In the genomic region with DNA sequence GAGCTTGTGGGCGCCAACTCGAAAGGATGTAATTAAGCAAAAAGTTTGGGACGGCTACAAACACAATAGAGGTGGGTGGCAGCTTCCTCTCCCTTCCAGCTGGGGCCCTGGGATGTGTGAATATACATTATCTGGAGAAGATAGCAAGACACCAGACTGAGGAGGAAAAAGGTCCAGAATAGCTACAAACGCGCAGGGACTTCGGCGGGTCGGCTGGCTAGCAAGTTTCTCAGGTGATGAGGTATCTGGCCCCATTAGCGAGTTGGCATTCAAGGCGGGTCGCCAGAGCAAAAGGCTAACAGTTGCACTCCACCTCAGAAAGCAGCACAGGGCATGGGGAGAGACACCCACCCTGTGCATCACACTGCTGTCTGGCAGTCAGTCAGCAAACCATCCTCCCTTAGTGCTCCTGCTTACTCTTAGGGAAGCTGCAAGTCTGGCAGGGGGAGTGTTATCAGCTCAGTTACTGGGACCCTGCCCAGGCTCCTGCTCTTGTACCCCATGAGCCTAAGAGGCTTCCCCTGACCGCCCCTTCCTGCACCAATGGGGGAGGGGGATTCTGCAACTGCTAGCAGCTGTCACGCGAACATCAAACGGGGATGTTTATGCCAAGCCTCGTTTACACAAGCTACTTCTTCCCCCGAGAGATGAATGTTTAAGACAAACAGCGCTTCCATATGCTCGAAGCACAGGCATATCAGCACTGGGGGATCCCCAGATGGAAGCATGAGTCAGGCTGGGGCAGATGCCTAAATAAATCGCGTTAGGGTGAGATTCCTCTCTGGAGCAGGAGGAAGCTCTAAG, we compare ENCODE assay signal across 10 mouse cellular contexts.
DNase-seq lines count a peak whose midpoint lies in the region; ATAC-seq and TF ChIP-seq lines count a peak whose summit lies in the region.
"Had no signal": no experiment of that assay in that cellular context is flagged by ENCODE, and none has a peak within 500 bp of the region (broad histone marks: within the 10 kb centered on the region; RNA-seq: fewer than 3 reads in every experiment).

No protein-coding gene starts in this region.

- TF ChIP-seq POLR2A in cortical plate, adult 2 months (IDR thresholded peaks at IDR 0.05; ENCODE audit: extremely low read depth, insufficient read depth, low read length), result no peak

- no peak overlapping the region for H3K4me3 ChIP-seq in cortical plate, adult 2 months (ENCODE audit: insufficient read depth, low read length)
- no peak overlapping the region for H3K4me3 ChIP-seq in layer of hippocampus, adult 2 months
- H3K4me3 ChIP-seq in neural tube, embryonic 15.5 days (replicated peaks), result no peak overlapping the region

- peaks cover 7% of the 10 kb centered on the region for H3K36me3 ChIP-seq in neural tube, embryonic 15.5 days

- 49% methylated on average over 21 of the region's 21 CpGs for WGBS in neural tube, embryonic 15.5 days

- no peaks in the 10 kb centered on the region for H3K9me3 ChIP-seq in neural tube, embryonic 15.5 days (replicated peaks)

- no peak for TF ChIP-seq CTCF in cortical plate, adult 2 months (IDR thresholded peaks at IDR 0.05; ENCODE audit: extremely low read depth, insufficient read depth, low read length)
- TF ChIP-seq CTCF in layer of hippocampus, adult 2 months (conservative IDR thresholded peaks at IDR 0.05), result no peak

- no peak overlapping the region for H3K4me2 ChIP-seq in neural tube, embryonic 15.5 days

- H3K4me1 ChIP-seq in cortical plate, adult 2 months (ENCODE audit: control insufficient read depth, insufficient read depth, low read length), result peaks cover 15% of the 10 kb centered on the region
- H3K4me1 ChIP-seq in neural tube, embryonic 15.5 days, result peaks cover 27% of the 10 kb centered on the region

- no peaks in the 10 kb centered on the region for H3K27me3 ChIP-seq in neural tube, embryonic 15.5 days (replicated peaks)

- DNase-seq in layer of hippocampus, adult 11-12 months (ENCODE audit: low spot score), result peak; percentile 58
- DNase-seq in layer of hippocampus, adult 9-10 months (ENCODE audit: low spot score), result no peak
- DNase-seq in layer of hippocampus, adult 2 months (ENCODE audit: low spot score in 2 of 2), result peak; percentile 58 to 76
- no peak for DNase-seq in adrenal gland, postnatal 4 days (ENCODE audit: low spot score in 2 of 2)
- DNase-seq in kidney, postnatal 36 days, result no peak
- DNase-seq in ovary, postnatal 14 days (ENCODE audit: low spot score), result no peak

- H3K27ac ChIP-seq in cortical plate, adult 2 months (ENCODE audit: insufficient read depth, low read length), result 0 out of 2 replicates have a peak overlapping the region, but pooled peaks have one; percentile 13
- H3K27ac ChIP-seq in layer of hippocampus, adult 2 months, result no peak overlapping the region
- H3K27ac ChIP-seq in neural tube, embryonic 15.5 days (replicated peaks), result no peak overlapping the region
- H3K27ac ChIP-seq: macrophage had no signal

- peak; percentile 47 for ATAC-seq in neural tube, embryonic 15.5 days (ENCODE audit: low FRiP score)
- ATAC-seq: activated CD4-positive, CD25-positive, alpha-beta regulatory T cell, adult 4 months had no signal

- no peak overlapping the region for H3K9ac ChIP-seq in neural tube, embryonic 15.5 days (replicated peaks)

Comparison
In these comparisons a context has a peak if more than half of its experiments do, and no peak if none do; other contexts are left out.
1. DNase-seq: peak in layer of hippocampus, adult 11-12 months (single experiment) and layer of hippocampus, adult 2 months (2 of 2); none in layer of hippocampus, adult 9-10 months (single experiment), adrenal gland, postnatal 4 days (0 of 2), kidney, postnatal 36 days (0 of 2) and ovary, postnatal 14 days (single experiment).